ENCODE assay signal across 23 mouse cellular contexts in genomic region chr9:107544196-107544700, GRCm38 (mm10). TPM values are rescaled to one million over a fixed set of nuclear protein-coding genes. Genes with fewer than 3 reads are reported as not detected.
"Had no signal": no experiment of that assay in that cellular context is flagged by ENCODE, and none has a peak within 500 bp of the region (broad histone marks: within the 10 kb centered on the region; RNA-seq: fewer than 3 reads in every experiment).

No protein-coding gene starts in this region.

- H3K27me3 ChIP-seq: kidney, embryonic 15.5 days; limb, embryonic 13.5 days; limb, embryonic 15.5 days had no signal

- H3K27ac ChIP-seq: heart, embryonic 13.5 days; heart, embryonic 15.5 days; hindbrain, embryonic 13.5 days; hindbrain, embryonic 15.5 days; hindbrain, postnatal 0 days; kidney, embryonic 15.5 days; kidney, postnatal 0 days; limb, embryonic 13.5 days; limb, embryonic 15.5 days; liver, embryonic 12.5 days; liver, embryonic 14.5 days had no signal

- H3K4me3 ChIP-seq: heart, embryonic 13.5 days; heart, embryonic 15.5 days; hindbrain, embryonic 13.5 days; hindbrain, embryonic 15.5 days; kidney, embryonic 15.5 days; limb, embryonic 13.5 days; limb, embryonic 15.5 days; liver, embryonic 12.5 days had no signal

- DNase-seq: gastrocnemius, postnatal 14 days; gastrocnemius, postnatal 36 days; heart, adult 18-20 months; heart, postnatal 14 days; heart, postnatal 36 days; kidney, adult 18-20 months; kidney, adult 8-10 months; layer of hippocampus, adult 9-11 months; layer of hippocampus, postnatal 36 days; left cerebral cortex, postnatal 4 days; lung, adult 18-20 months had no signal

RNA-seq across cellular contexts. Expression of gene Zmynd10, which starts 2.9 kb away (rescaled TPM):
- polyA plus RNA-seq: heart, embryonic 11.5 days; heart, embryonic 13.5 days; liver, embryonic 12.5 days had no signal
